Mouse (Mus musculus) thymus, adult 2 months (tissue): ENCODE data around the gene Gabra4. TPM values are rescaled to one million over a fixed set of nuclear protein-coding genes. Genes with fewer than 3 reads are reported as not detected.

Experiments
- DNase-seq: peaks from one replicate; pipeline ENCODE4 v3.0.0; 2021
- H3K27ac ChIP-seq: fragments of 200-500 bp; 2 replicates; pipeline ENCODE4 v1.5.1; 2012; ENCODE audit warnings: low read length, control low read depth; ENCODE audit not compliant: control insufficient read depth, insufficient read depth
- H3K27me3 ChIP-seq: fragments of 200-500 bp; 2 replicates; pipeline ENCODE4 v1.6.1; 2012; ENCODE audit warnings: mild to moderate bottlenecking, low read length, moderate library complexity, mixed read lengths; ENCODE audit not compliant: control insufficient read depth, insufficient read depth
- H3K36me3 ChIP-seq: fragments of 200-500 bp; 2 replicates; pipeline ENCODE4 v1.6.1; 2012; ENCODE audit warnings: mild to moderate bottlenecking, low read length, moderate library complexity; ENCODE audit not compliant: control insufficient read depth, insufficient read depth
- H3K4me1 ChIP-seq: fragments of 200-500 bp; replicated peaks from 2 replicates; pipeline ENCODE4 v1.6.1; 2012; ENCODE audit warnings: low read length; ENCODE audit not compliant: control insufficient read depth, insufficient read depth
- H3K4me3 ChIP-seq: fragments of 200-500 bp; 2 replicates; pipeline ENCODE4 v1.5.1; 2012; ENCODE audit warnings: mild to moderate bottlenecking, low read length, control low read depth, moderate library complexity; ENCODE audit not compliant: control insufficient read depth, insufficient read depth
- CTCF ChIP-seq: fragments of 200-500 bp; IDR thresholded peaks from 2 replicates; pipeline ENCODE4 v1.5.1; 2012; ENCODE audit warnings: mild to moderate bottlenecking, control low read depth, low read length, moderate library complexity, borderline replicate concordance; ENCODE audit not compliant: control insufficient read depth, poor library complexity, insufficient read depth; ENCODE audit errors: extremely low read depth
- POLR2A ChIP-seq: fragments of 200-500 bp; IDR thresholded peaks from 2 replicates; pipeline ENCODE4 v1.6.1; 2012; ENCODE audit warnings: mild to moderate bottlenecking, low read length, control low read depth, moderate library complexity; ENCODE audit not compliant: control insufficient read depth, poor library complexity, insufficient read depth; ENCODE audit errors: extremely low read depth
- WGBS: fragments of 180-500 bp; shearing (Covaris S2); methylation state at CpG from one replicate; pipeline ENCODE4 v1.1.7; 2018; 5-methylcytosine and 5-hydroxymethylcytosine counted together
- polyA plus RNA-seq: library from polyadenylated mRNA; depleted of rRNA; stranded (reverse); fragments of >200 nt; gene quantifications from 2 replicates; pipeline ENCODE4 v1.2.3, GENCODE M21; 2012

Gabra4 gene
- polyA plus RNA-seq, 1 experiment = not detected

DNA sequence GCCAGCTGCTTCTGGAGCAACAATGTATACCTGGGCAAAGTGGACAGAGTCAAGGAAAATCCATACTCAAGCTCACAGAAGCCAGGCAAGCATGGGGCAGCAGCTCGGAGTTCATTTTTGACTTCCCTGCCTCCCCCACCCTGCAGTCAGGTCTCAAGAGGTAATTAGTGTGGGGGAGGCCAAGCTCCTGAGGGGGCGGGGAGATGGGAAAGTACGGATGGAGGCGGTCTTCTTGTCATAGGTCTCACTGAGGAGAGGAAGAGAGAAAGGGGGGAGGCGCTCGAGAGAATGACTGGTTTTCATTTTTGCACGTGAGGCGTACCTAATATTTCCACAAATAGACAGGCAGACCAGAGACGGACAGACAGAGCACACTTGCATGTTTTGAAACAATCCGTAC is 1.3 kb downstream of the Gabra4 start:
- WGBS = 12% methylated on average over 10 of the region's 10 CpGs
- Histone ChIP-seq H3K27ac (no peak overlapping the region), H3K4me3 (no peak overlapping the region), H3K36me3 (no peaks in the 10 kb centered on the region), H3K27me3 (peaks cover 3% of the 10 kb centered on the region; the same call in 1 of the 2 replicates), H3K4me1 (no peaks in the 10 kb centered on the region)
- DNase-seq = no peak
- TF ChIP-seq POLR2A (no peak), CTCF (no peak)

DNA sequence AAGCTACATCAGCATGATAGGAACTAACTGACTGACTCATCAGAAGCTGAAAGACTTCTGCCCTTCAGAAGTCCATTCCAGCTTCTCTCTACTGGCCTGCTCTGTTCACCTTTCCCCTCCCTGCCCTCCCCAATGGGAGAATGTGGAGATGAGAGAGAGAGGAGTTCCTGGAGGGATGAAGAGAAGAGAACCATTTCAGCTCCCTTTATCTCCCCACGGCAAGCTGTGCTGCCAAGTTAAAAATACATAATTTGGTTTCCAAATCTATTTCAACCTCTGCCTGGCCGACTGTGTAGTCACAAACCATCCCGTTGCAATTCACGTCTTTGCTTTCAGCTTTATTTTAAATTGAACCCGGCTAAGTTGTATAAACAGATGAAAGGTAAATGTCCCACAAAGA is 4.1 kb downstream of the Gabra4 start:
- H3K27ac ChIP-seq = no peak overlapping the region
- WGBS = 90% methylated on average over 5 of the region's 5 CpGs
- DNase-seq = no peak
- H3K4me3 ChIP-seq = no peak overlapping the region
- no peaks in the 10 kb centered on the region for H3K4me1 ChIP-seq
- peaks cover 3% of the 10 kb centered on the region; the same call in 1 of the 2 replicates for H3K27me3 ChIP-seq
- TF ChIP-seq CTCF = no peak
- TF ChIP-seq POLR2A = no peak
- no peaks in the 10 kb centered on the region for H3K36me3 ChIP-seq

- DNase-seq = no peak
- Histone ChIP-seq H3K4me3 (no peak overlapping the region), H3K36me3 (no peaks in the 10 kb centered on the region), H3K4me1 (no peaks in the 10 kb centered on the region), H3K27ac (no peak overlapping the region), H3K27me3 (no peaks in the 10 kb centered on the region)
- 92% methylated on average over 2 of the region's 2 CpGs for WGBS
- TF ChIP-seq POLR2A (no peak), CTCF (no peak)
Observed at GRCm38 (mm10) chr5:71648108-71648507, 10.0 kb downstream of the Gabra4 start.

DNA sequence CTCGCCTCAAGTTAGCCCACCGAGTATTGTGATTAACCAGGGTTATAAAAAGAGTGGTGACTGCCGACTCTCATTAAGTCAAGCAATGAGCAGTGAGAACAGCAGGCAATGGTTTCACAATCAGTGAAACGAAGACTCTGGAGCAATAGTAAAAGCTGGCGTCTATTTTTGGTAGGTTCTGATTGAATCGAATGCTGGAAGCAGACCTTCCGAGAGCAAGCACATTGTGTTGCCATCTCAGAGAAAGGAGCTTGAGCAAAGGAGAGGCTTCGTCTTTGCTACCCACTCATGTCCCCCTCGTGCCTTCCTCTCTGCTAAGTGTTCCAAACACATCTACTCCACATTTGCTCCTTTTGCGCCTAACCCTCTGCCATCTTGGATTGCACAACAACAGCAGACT is 18.3 kb downstream of the Gabra4 start:
- Histone ChIP-seq H3K27me3 (no peaks in the 10 kb centered on the region), H3K4me3 (no peak overlapping the region), H3K36me3 (no peaks in the 10 kb centered on the region), H3K4me1 (no peaks in the 10 kb centered on the region), H3K27ac (no peak overlapping the region)
- no peak for TF ChIP-seq POLR2A
- TF ChIP-seq CTCF = no peak
- DNase-seq = no peak
- 85% methylated on average over 10 of the region's 10 CpGs for WGBS

- WGBS = 93% methylated on average over 3 of the region's 3 CpGs
- DNase-seq = no peak
- TF ChIP-seq POLR2A (no peak), CTCF (no peak)
- Histone ChIP-seq H3K4me3 (no peak overlapping the region), H3K27me3 (no peaks in the 10 kb centered on the region), H3K4me1 (no peaks in the 10 kb centered on the region), H3K36me3 (no peaks in the 10 kb centered on the region), H3K27ac (no peak overlapping the region)
Observed at GRCm38 (mm10) chr5:71627820-71628219, 30.3 kb downstream of the Gabra4 start.

DNA sequence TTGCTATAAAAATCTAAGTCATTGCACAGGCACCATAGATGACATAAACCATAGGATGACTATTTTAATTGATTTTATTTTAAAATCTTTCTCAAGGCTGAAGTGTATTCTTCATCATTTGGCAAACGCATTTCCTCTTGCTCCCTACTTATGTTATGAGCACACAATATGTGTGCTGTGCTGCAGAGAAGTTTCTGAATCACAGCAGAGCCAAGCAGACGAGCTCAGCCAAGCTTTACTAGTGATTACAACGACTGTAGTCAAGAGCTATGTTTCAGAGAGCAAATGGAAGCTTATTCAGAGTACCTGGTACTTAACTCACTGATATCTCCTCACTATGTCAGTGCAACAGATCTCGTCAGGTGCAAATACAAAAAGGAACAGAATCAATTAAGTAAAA is 41.4 kb downstream of the Gabra4 start:
- no peak overlapping the region for H3K27ac ChIP-seq
- no peak for DNase-seq
- TF ChIP-seq CTCF = no peak
- TF ChIP-seq POLR2A = no peak
- no peaks in the 10 kb centered on the region for H3K4me1 ChIP-seq
- no peak overlapping the region for H3K4me3 ChIP-seq
- H3K27me3 ChIP-seq = no peaks in the 10 kb centered on the region
- WGBS = 70% methylated on average over 4 of the region's 4 CpGs
- H3K36me3 ChIP-seq = no peaks in the 10 kb centered on the region

DNA sequence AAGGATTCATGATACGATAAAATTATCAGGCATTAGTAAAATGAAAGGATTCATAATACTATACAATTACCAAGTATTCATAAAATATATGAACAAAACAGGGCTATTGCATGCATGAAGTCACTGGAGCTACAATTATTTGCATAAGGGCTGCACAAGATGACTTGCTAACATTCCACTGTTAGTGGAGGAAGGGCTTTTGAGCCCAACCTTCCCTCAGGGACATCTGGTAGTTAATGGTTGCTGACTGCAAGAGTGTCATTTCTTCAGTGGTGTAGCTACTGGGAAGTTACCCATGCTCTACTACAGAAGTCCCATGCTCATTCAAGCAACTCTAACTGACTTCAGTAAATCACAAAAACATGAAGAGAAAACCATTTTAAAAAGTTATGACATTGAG is 43.8 kb downstream of the Gabra4 start:
- Histone ChIP-seq H3K4me1 (no peaks in the 10 kb centered on the region), H3K27me3 (no peaks in the 10 kb centered on the region), H3K27ac (no peak overlapping the region), H3K36me3 (no peaks in the 10 kb centered on the region), H3K4me3 (no peak overlapping the region)
- TF ChIP-seq POLR2A = no peak
- TF ChIP-seq CTCF = no peak
- no peak for DNase-seq
- 96% methylated on average over 1 of the region's 1 CpGs for WGBS
